Mouse (Mus musculus) brown adipose tissue, adult 24 weeks (tissue): Measurements from ENCODE around the gene Katnb1. TPM values are rescaled to one million over a fixed set of nuclear protein-coding genes. Genes with fewer than 3 reads are reported as not detected.

Experiments used
- H3K27ac ChIP-seq: fragments of 200-500 bp; replicated peaks from 2 replicates; pipeline ENCODE4 v1.5.1; 2012; ENCODE audit warnings: low read depth, mild to moderate bottlenecking, low read length
- H3K4me1 ChIP-seq: fragments of 200-500 bp; 2 replicates; pipeline ENCODE4 v1.6.1; 2012; ENCODE audit warnings: low read length, mixed read lengths; ENCODE audit not compliant: control insufficient read depth, insufficient read depth, insufficient read length
- H3K4me3 ChIP-seq: fragments of 200-500 bp; 2 replicates; pipeline ENCODE4 v1.5.1; 2012; ENCODE audit warnings: low read depth, mild to moderate bottlenecking, low read length, moderate library complexity; ENCODE audit not compliant: insufficient read depth
- polyA plus RNA-seq: library from polyadenylated mRNA; stranded (reverse); fragments of >200 nt; gene quantifications from 2 replicates; pipeline ENCODE4 v1.2.4, GENCODE M21; 2012; ENCODE audit not compliant: missing spikeins, insufficient read depth, insufficient read length

Katnb1 gene
- polyA plus RNA-seq, 1 experiment = 6.2 TPM

GRCm38 (mm10) chr8:95141469-95142074 is 60.6 kb downstream of the Katnb1 start:
- Histone ChIP-seq H3K4me3 (peak overlapping the region; percentile 82), H3K4me1 (peaks cover 55% of the 10 kb centered on the region)

GRCm38 (mm10) chr8:95142075-95142831 is 61.3 kb downstream of the Katnb1 start:
- H3K4me3 ChIP-seq = peak overlapping the region; percentile 82
- H3K27ac ChIP-seq = peak overlapping the region; percentile 93
- peaks cover 51% of the 10 kb centered on the region for H3K4me1 ChIP-seq

More at GRCm38 (mm10) chr8:95141469-95142074, 60.6 kb downstream of the Katnb1 start:
- peak overlapping the region; percentile 93 for H3K27ac ChIP-seq

- peaks cover 48% of the 10 kb centered on the region for H3K4me1 ChIP-seq
These were observed 62.2 kb downstream of the Katnb1 start for GRCm38 (mm10) chr8:95142985-95143804.

GRCm38 (mm10) chr8:95143805-95144630 is 63.0 kb downstream of the Katnb1 start:
- Histone ChIP-seq H3K4me3 (no peak overlapping the region), H3K27ac (peak overlapping the region; percentile 9; the same call in 1 of the 2 replicates), H3K4me1 (peaks cover 40% of the 10 kb centered on the region)

More at GRCm38 (mm10) chr8:95142985-95143804, 62.2 kb downstream of the Katnb1 start:
- Histone ChIP-seq H3K27ac (peak overlapping the region; percentile 60), H3K4me3 (peak overlapping the region; percentile 82)

GRCm38 (mm10) chr8:95144631-95145015 is 63.6 kb downstream of the Katnb1 start:
- 0 out of 2 replicates have a peak overlapping the region, but pooled peaks have one; percentile 28 for H3K27ac ChIP-seq
- no peak overlapping the region for H3K4me3 ChIP-seq
- peaks cover 35% of the 10 kb centered on the region for H3K4me1 ChIP-seq

GRCm38 (mm10) chr8:95146044-95146745 is 65.2 kb downstream of the Katnb1 start:
- Histone ChIP-seq H3K4me3 (no peak overlapping the region), H3K4me1 (peaks cover 24% of the 10 kb centered on the region), H3K27ac (no peak overlapping the region)

- H3K4me1 ChIP-seq = peaks cover 22% of the 10 kb centered on the region
- no peak overlapping the region for H3K27ac ChIP-seq
- no peak overlapping the region for H3K4me3 ChIP-seq
These were observed 65.9 kb downstream of the Katnb1 start for GRCm38 (mm10) chr8:95146846-95147245.

- no peak overlapping the region for H3K27ac ChIP-seq
- H3K4me3 ChIP-seq = no peak overlapping the region
- peaks cover 12% of the 10 kb centered on the region for H3K4me1 ChIP-seq
These were observed 68.4 kb downstream of the Katnb1 start for GRCm38 (mm10) chr8:95149426-95149825.

GRCm38 (mm10) chr8:95150608-95151007 is 69.6 kb downstream of the Katnb1 start:
- H3K27ac ChIP-seq = no peak overlapping the region
- H3K4me3 ChIP-seq = no peak overlapping the region
- peaks cover 12% of the 10 kb centered on the region for H3K4me1 ChIP-seq

Other genes with a start within 250 kb of the Katnb1 start
- gene Coq9, start 242.9 kb upstream of the Katnb1 start, polyA plus RNA-seq = 313 and 387 TPM in 2 replicates
- gene Ciapin1, start 242.8 kb upstream of the Katnb1 start, polyA plus RNA-seq = 61.4 and 80.8 TPM in 2 replicates
- 55.0 and 64.8 TPM in 2 replicates for gene Polr2c, start 223.7 kb upstream of the Katnb1 start, polyA plus RNA-seq
- gene Dok4, start 204.9 kb upstream of the Katnb1 start, polyA plus RNA-seq = 3.8 and 8.4 TPM in 2 replicates
- 1.2 and 1.5 TPM in 2 replicates for gene Ccdc102a, start 163.1 kb upstream of the Katnb1 start, polyA plus RNA-seq
- gene Adgrg5, start 157.5 kb upstream of the Katnb1 start, polyA plus RNA-seq = not detected in 2 replicates
- 7.4 and 18.4 TPM in 2 replicates for gene Adgrg1, start 106.4 kb upstream of the Katnb1 start, polyA plus RNA-seq
- gene Adgrg3, start 63.5 kb upstream of the Katnb1 start, polyA plus RNA-seq = not detected in 2 replicates
- gene Drc7, start 26.1 kb upstream of the Katnb1 start, polyA plus RNA-seq = not detected in 2 replicates
- 24.4 and 29.3 TPM in 2 replicates for gene Kifc3, start 121.6 kb downstream of the Katnb1 start, polyA plus RNA-seq
- 1.7 TPM in 1 of 2 replicates, not detected in the other for gene Cngb1, start 225.4 kb downstream of the Katnb1 start, polyA plus RNA-seq
- gene Tepp, start 229.4 kb downstream of the Katnb1 start, polyA plus RNA-seq = not detected in 2 replicates